Mouse (Mus musculus): ENCODE measurements around the gene Trpm3. TPM values are rescaled to one million over a fixed set of nuclear protein-coding genes. Genes with fewer than 3 reads are reported as not detected.
A peak's percentile ranks its signal among the peaks of the same experiment; 100 is the strongest.

Gene Trpm3
- polyA plus RNA-seq, 1 experiment from 2014 or later, result 28.5 TPM

DNA sequence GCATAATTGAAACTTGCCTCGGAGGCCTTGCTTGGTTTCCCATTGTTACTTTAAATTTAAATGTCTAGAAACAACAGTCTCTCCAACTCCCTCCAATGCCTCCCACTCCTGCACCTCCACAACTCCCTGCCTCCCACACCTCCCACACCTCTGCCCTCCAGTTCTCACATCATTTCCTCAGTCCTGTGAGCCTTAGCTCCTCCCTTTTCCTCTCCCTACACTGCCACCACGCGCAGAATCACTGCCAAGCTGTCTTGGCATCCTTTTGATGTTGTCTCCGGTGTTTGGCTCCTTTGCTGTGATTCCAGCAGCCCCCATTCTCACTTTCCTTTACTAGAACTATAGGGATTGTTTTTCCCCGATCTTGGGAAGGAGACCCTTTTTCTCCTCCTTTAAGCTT, 661.6 kb downstream of the Trpm3 start:
- 45% methylated on average over 5 of the region's 5 CpGs for WGBS
- no peak for ATAC-seq (replicated peaks)
- no peak overlapping the region for H3K4me3 ChIP-seq
- no peaks in the 10 kb centered on the region for H3K4me1 ChIP-seq
- no peaks in the 10 kb centered on the region for H3K9me3 ChIP-seq
- no peaks in the 10 kb centered on the region for H3K36me3 ChIP-seq (replicated peaks)
- H3K9ac ChIP-seq, result no peak overlapping the region
- H3K4me2 ChIP-seq, result no peak overlapping the region
- H3K27ac ChIP-seq, result no peak overlapping the region
- H3K27me3 ChIP-seq (replicated peaks), result no peaks in the 10 kb centered on the region

DNA sequence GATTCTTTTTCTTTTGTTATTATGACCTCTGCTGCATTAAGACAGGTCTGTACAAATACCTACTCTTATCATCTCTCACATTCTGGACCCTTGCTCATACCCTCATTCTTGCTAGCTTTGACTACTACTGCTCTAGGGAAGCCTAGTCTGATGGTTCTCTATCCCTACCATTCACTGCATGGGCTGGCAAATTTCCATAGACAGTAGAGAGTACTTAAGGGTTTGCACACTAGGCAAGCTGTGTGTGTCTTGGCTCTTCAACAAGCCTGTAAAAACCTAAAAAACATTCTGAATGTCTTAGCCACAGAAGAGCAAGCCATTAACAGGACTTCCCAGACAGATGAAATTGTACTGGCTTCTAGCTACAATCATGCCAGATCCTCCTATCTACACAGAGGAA, 664.5 kb downstream of the Trpm3 start:
- Histone ChIP-seq H3K9ac (no peak overlapping the region), H3K4me1 (no peaks in the 10 kb centered on the region), H3K9me3 (no peaks in the 10 kb centered on the region), H3K27ac (no peak overlapping the region), H3K4me3 (no peak overlapping the region), H3K36me3 (replicated peaks) (no peaks in the 10 kb centered on the region), H3K4me2 (no peak overlapping the region), H3K27me3 (replicated peaks) (no peaks in the 10 kb centered on the region)
- no peak for ATAC-seq (replicated peaks)

DNA sequence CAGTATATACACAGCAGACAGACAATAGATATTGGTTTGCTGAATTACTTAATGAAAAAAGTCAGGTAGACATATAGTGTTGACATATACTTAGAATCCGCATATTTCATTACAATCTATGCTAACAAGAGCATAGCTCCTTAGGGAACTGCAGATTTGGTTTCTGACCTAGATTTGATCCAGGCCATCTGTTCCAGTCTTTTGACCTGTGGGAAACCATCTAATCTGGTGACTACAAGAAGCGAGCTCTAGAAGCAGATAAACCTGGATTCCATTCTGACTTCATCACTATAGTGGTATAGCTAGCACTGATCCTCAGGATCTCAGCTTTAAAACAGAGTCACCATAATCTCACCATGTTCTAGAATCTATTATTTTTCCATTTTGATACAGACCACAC, 665.5 kb downstream of the Trpm3 start:
- H3K9ac ChIP-seq, result no peak overlapping the region
- WGBS, result 85% methylated on average over 2 of the region's 2 CpGs
- no peak overlapping the region for H3K4me2 ChIP-seq
- H3K4me3 ChIP-seq, result no peak overlapping the region
- H3K9me3 ChIP-seq, result no peaks in the 10 kb centered on the region
- no peaks in the 10 kb centered on the region for H3K4me1 ChIP-seq
- no peak overlapping the region for H3K27ac ChIP-seq
- ATAC-seq (replicated peaks), result no peak
- no peaks in the 10 kb centered on the region for H3K36me3 ChIP-seq (replicated peaks)
- no peaks in the 10 kb centered on the region for H3K27me3 ChIP-seq (replicated peaks)

DNA sequence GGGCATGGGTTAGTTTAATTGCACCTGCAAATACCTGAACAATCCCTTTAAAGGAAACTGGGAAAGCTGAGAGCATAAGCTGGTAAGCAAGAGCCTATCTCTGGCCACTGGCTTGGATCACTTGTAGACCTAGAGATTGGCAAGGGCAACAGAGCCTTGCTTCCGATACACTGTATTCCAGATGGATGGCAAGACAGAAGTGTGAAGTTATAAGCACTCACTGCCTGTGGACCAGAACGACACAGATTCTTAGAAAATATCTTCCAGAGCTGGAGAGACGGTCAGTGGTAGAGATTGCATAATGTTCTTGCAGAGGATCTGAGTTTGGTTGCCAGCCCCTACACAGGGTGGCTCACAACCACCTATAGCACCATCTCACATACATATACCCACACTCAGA, 671.4 kb downstream of the Trpm3 start:
- Histone ChIP-seq H3K36me3 (replicated peaks) (no peaks in the 10 kb centered on the region), H3K4me2 (no peak overlapping the region), H3K9ac (no peak overlapping the region), H3K4me3 (no peak overlapping the region), H3K27ac (no peak overlapping the region), H3K9me3 (no peaks in the 10 kb centered on the region; the same call in 1 of the 2 replicates), H3K4me1 (no peaks in the 10 kb centered on the region), H3K27me3 (replicated peaks) (no peaks in the 10 kb centered on the region)
- ATAC-seq (replicated peaks), result no peak
- 92% methylated on average over 3 of the region's 3 CpGs for WGBS

DNA sequence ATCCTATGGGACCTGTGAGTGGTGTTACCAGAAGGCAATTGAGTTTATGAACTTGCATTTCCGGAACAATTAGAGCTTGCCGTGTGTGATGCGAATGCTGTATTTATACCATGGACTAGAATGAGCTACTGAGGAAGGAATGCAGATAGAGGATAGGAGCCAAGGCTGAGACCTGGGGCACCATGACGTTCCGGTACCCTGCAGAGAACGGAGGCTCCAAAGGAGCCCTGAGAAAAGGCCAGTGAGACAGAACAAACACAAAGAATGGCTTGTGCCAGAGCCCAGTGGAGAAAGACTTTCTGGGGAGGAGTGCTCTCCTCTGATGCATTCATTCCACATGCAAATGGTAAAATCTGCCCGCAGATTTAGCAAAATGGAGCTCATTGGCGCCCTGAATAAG, 682.9 kb downstream of the Trpm3 start:
- Histone ChIP-seq H3K27ac (no peak overlapping the region), H3K4me2 (no peak overlapping the region), H3K9ac (no peak overlapping the region), H3K4me3 (no peak overlapping the region), H3K4me1 (no peaks in the 10 kb centered on the region), H3K36me3 (replicated peaks) (no peaks in the 10 kb centered on the region), H3K27me3 (replicated peaks) (no peaks in the 10 kb centered on the region), H3K9me3 (no peaks in the 10 kb centered on the region)
- WGBS, result 60% methylated on average over 8 of the region's 8 CpGs
- no peak for ATAC-seq (replicated peaks)

DNA sequence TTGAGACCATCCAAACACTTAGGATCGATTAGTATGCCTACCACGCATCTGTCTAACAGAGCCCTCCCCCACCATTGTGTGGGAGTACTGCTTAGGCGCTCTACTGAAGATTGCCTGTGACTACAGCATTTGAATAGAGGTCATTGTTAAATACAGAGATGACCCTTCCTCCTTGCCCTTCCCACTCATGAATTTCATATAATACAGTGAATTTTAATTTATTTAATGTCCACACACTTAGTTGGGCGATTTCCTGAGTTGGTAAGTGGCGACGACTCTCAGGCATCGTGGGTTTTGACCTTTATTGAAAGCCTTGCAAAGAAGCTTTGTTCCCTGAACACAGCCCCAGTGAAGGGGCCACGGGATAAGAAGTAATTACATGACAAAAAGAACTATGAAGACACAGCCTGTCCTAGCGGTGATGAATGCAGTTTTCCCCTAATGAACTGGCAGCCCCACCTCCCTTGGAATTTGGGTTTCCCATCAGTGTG, 684.7 kb downstream of the Trpm3 start:
- Histone ChIP-seq H3K27ac (no peak overlapping the region), H3K4me3 (no peak overlapping the region), H3K27me3 (replicated peaks) (no peaks in the 10 kb centered on the region), H3K4me1 (no peaks in the 10 kb centered on the region), H3K9ac (no peak overlapping the region), H3K36me3 (replicated peaks) (no peaks in the 10 kb centered on the region), H3K4me2 (no peak overlapping the region), H3K9me3 (no peaks in the 10 kb centered on the region)
- ATAC-seq (replicated peaks), result no peak
- WGBS, result 18% methylated on average over 9 of the region's 9 CpGs

DNA sequence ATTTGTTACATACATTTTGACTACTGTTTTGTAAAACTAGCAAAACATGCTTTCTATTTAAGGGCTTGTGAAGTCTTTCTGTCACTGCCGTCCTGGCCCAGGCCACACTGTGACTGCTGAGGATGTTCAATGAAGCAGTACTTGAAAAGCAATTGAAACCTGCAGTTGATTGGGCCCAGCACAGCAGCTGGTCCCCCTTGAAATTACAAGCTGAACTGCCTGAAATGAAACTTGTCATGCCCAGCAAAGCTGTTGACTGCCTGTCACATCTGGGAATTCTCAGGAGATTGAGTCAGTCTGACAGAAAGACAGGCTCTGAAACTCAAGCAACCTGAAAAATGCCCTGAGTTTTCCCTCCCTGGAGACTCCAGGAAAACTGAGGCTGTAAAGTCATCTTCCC, 687.0 kb downstream of the Trpm3 start:
- no peaks in the 10 kb centered on the region for H3K9me3 ChIP-seq

DNA sequence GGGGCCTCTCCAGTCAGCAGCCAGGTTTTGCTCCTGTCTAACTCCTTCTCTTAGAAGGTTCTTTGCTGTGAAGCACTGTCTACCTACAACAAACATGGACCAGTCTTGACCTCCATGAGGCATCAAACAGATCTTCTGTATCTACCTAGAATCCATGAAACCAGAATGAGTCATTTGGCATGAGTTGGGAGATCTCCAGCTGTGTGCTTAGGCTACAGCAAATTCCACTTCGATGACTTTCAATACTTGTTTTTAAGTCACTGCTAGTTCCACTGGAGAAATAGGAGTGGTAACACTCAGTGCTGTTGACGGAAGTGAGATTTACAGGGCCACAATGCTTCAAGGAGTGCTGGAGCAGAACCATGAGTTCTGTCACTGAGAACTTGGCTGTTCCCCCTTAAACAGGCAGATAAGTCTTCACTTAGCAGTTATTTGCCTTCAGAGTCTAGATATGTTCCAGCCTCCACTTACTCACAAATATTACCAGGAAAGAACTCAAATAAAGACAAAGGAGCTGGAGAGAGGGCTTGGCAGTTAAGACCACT, 689.4 kb downstream of the Trpm3 start:
- no peak overlapping the region for H3K27ac ChIP-seq
- 89% methylated on average over 2 of the region's 2 CpGs for WGBS
- H3K4me2 ChIP-seq, result no peak overlapping the region
- no peak for ATAC-seq (replicated peaks)
- H3K4me3 ChIP-seq, result no peak overlapping the region
- H3K4me1 ChIP-seq, result no peaks in the 10 kb centered on the region
- H3K9me3 ChIP-seq, result no peaks in the 10 kb centered on the region
- H3K9ac ChIP-seq, result no peak overlapping the region
- no peaks in the 10 kb centered on the region for H3K36me3 ChIP-seq (replicated peaks)
- H3K27me3 ChIP-seq (replicated peaks), result no peaks in the 10 kb centered on the region

More for the DNA sequence above, 687.0 kb downstream of the Trpm3 start:
- 0 out of 2 replicates have a peak, but pooled peaks have one; percentile 56 for ATAC-seq (replicated peaks)
- WGBS, result 27% methylated on average over 1 of the region's 1 CpGs
- H3K36me3 ChIP-seq (replicated peaks), result no peaks in the 10 kb centered on the region
- no peak overlapping the region for H3K9ac ChIP-seq
- H3K4me2 ChIP-seq, result no peak overlapping the region
- H3K4me3 ChIP-seq, result no peak overlapping the region
- H3K4me1 ChIP-seq, result no peaks in the 10 kb centered on the region
- H3K27me3 ChIP-seq (replicated peaks), result no peaks in the 10 kb centered on the region
- H3K27ac ChIP-seq, result no peak overlapping the region

DNA sequence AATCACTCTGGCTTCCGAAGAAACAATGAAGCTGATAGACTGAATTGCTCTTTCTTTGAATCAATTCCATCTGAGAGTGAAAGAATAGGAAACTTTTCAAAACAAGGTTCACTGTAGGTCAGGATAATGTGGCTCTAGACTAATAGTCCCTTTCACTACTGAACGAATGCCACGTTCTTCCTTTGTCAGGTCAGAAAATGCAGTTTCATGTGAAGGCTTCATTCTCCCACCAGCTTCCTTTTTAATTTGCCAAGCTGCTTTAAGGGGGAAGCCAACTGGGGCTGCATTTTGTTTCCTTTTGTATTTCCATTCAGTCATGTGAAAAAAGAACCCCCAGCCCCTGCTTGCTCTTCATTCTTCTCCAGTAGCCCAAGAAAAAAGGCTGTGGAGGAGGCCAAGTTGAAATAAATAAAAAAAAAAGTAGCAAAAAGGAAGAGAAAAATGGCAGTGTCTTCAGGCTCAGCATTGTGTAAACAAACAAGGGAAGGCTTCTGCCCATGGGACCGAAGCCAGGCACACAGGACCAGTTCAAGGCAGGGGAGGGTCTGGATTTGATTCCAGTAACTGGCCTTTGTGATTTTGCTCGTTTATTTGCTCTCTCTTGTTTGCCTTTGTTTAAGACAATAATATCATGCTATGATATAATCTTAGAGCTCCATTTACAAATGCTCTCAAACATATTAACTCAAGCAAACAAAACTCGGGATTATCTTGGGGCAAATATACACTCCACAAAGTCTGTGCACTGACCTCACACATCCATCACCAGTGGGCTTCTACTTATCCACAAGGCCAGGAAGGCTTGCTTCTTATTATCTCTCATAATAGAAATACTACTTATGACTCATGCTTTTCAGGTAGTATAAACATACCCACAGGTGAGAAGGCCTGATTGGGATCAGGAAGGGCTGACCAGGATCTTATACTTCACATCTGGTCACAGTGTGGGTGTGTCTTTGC, 702.5 kb downstream of the Trpm3 start:
- H3K27ac ChIP-seq, result no peak overlapping the region
- no peak overlapping the region for H3K9ac ChIP-seq
- H3K27me3 ChIP-seq (replicated peaks), result 0 out of 2 replicates have a peak, but pooled peaks cover under 1% of the 10 kb centered on the region
- H3K4me3 ChIP-seq, result no peak overlapping the region
- no peak overlapping the region for H3K4me2 ChIP-seq
- 17% methylated on average over 6 of the region's 6 CpGs for WGBS
- H3K4me1 ChIP-seq, result no peaks in the 10 kb centered on the region
- H3K36me3 ChIP-seq (replicated peaks), result no peaks in the 10 kb centered on the region
- no peaks in the 10 kb centered on the region for H3K9me3 ChIP-seq
- ATAC-seq (replicated peaks), result 0 out of 2 replicates have a peak, but pooled peaks have one; percentile 33

DNA sequence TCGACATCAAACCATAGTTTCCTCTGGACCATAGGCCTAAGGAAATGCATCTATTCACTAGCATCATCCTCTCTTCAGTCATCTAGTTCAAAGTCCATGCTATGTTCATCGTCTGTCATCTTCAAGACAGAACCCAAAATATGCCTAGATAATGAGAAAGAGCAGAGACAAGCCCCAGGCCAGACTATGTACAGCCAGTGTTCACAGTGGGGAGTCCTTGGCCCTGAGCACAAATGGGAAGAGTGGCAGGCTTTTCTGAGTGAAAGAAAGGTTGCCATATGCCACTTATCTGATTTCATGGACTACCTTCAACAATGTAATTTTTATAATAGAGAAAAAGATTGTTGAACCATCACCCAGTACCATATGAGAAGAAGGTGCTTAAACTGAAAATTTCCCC, 703.9 kb downstream of the Trpm3 start:
- WGBS, result 87% methylated on average over 2 of the region's 2 CpGs
- no peak for ATAC-seq (replicated peaks)
- Histone ChIP-seq H3K36me3 (replicated peaks) (no peaks in the 10 kb centered on the region), H3K4me2 (no peak overlapping the region), H3K27ac (no peak overlapping the region), H3K4me3 (no peak overlapping the region), H3K9ac (no peak overlapping the region), H3K9me3 (no peaks in the 10 kb centered on the region), H3K4me1 (peaks cover 6% of the 10 kb centered on the region; the same call in 1 of the 2 replicates), H3K27me3 (replicated peaks) (0 out of 2 replicates have a peak, but pooled peaks cover 3% of the 10 kb centered on the region)

DNA sequence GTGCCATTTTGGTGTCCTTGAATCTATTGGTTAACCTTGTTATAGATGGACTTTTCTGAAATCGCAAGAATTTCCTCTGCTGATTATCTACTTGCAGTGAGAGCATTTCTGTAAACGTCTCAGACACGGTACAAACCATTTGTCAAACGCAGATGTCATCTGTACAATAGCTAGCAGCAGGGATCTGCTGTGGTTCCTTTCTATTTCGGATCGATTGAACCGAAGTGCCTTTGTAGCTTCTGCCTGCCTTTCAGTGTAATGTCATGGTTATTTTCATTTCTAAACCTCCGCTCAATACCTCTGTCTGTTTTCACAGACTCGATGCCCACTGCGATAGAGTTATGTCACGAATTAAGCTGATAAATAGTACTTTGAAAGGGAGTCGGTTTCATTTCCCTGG, 708.9 kb downstream of the Trpm3 start:
- Histone ChIP-seq H3K27ac (0 out of 2 replicates have a peak overlapping the region, but pooled peaks have one; percentile 6), H3K27me3 (replicated peaks) (0 out of 2 replicates have a peak, but pooled peaks cover 3% of the 10 kb centered on the region), H3K9me3 (no peaks in the 10 kb centered on the region), H3K36me3 (replicated peaks) (no peaks in the 10 kb centered on the region), H3K4me3 (no peak overlapping the region), H3K4me2 (0 out of 2 replicates have a peak overlapping the region, but pooled peaks have one; percentile 8), H3K9ac (no peak overlapping the region), H3K4me1 (peaks cover 8% of the 10 kb centered on the region; the same call in 1 of the 2 replicates)
- no peak; the same call in 1 of the 2 replicates for ATAC-seq (replicated peaks)
- WGBS, result 19% methylated on average over 12 of the region's 12 CpGs

DNA sequence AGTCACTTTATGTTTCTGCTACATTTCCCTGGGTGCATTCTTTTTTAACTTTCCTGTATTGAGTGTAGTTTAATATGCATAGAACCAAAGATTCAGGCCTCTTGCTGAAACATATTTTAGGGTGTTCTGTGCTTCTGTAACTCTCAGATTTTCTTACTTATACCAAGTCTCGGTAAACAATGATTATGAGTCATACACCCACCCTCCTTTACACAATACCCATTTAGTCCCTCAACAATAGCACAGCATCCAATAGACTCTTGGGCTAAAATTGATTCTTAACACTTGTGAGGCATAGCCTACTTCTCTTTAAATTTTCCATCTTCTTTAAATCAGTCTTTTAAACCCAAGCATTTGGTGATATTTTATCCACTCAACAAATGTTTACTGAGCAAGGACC, 709.4 kb downstream of the Trpm3 start:
- Histone ChIP-seq H3K4me2 (no peak overlapping the region), H3K27me3 (replicated peaks) (0 out of 2 replicates have a peak, but pooled peaks cover 3% of the 10 kb centered on the region), H3K9ac (no peak overlapping the region), H3K4me3 (no peak overlapping the region), H3K9me3 (no peaks in the 10 kb centered on the region), H3K36me3 (replicated peaks) (no peaks in the 10 kb centered on the region), H3K4me1 (peaks cover 8% of the 10 kb centered on the region; the same call in 1 of the 2 replicates), H3K27ac (no peak overlapping the region)
- ATAC-seq (replicated peaks), result no peak
- WGBS, result 24% methylated on average over 1 of the region's 1 CpGs
